Mouse (Mus musculus): ENCODE results near the gene Calb2.

Calb2 gene

DNA sequence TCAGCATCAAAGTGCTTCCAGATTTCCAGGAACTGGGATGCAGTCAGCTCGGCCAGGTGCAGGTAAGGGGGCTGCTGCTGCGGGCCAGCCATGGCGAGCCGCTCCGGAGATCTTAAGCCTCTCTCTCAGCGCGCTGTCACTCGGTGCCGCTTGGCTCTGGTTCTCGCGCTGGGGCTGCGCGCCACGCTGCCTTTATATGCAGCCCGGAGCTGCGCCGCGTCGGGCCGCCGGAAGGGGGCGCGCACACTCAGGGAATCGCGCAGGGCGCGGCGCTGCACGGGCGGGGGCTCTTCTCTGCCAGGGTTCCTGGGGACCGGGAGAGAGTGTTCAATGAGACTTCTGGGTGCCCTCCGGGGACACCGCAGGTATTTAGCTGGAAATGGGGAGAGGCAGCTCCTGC lies at the start of gene Calb2:
Calb2 (minus strand) TSS at position 165 of the 400 bp plus-strand sequence.
- DNase-seq: no peak

DNA sequence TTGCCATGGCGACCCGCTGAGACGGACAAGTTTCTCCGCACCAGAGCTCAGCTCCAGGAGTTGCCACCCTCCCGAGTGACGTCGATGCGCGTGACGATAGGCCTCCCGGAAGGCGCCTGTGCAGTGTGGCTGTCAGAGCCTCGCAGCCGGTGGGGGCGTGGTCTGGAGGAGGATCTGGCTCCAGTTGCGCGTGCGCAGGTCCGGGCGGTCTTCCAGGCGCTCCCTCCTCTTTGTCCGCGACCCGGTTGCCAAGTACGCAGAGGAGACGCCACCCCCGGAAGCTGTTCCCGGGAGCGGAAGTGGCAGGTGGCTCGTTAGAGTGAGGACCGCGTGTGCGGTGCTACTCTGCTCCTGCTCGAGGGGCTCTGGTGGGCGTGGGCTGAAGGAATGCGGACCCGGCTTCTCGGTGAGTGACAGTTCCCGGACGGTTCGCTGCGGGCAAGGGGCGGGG lies 49.7 kb upstream of the Calb2 start:
- peak; percentile 99 for DNase-seq

- no peak for DNase-seq
Measured at GRCm38 (mm10) chr8:110217198-110217597, 49.2 kb upstream of the Calb2 start.

DNA sequence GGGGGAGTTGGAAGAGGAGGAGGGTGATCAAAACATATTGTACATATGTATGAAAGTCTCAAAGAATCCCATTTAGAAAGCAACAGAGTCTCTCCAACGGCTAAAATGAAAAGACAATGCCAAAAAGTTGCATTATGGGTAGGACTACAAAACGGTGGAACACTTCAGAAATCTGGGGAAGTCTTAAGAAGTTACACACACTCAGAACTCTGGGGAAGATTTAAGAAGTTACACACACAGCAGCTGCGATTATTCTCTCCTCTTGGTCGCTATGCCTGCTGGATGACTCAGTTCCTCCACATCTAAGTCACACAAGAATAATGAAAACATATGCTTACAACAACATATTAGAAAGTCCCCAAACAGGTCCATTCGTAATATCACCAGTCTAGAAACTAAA lies 48.2 kb upstream of the Calb2 start:
- no peak for DNase-seq

DNA sequence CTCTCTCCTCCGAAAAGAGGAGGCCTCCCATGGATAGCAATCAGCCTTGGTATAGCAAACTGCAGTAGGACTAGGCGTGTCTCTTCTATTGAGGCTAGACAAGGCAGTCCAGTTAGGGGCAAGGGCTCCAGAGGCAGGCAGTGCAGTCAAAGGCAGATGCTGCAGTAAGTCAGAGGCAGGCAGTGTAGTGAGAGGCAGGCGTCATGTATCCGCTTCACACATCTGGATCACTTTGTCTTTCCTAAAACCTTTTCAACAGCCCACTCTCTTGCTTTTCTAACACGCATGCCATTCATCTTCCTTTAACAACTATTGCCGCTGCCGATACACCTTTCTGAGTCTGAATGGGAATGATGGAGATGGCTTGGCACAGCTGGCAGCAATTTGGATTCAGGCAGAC lies 47.4 kb upstream of the Calb2 start, which contains the start of gene Cmtr2:
Cmtr2 (plus strand) TSS at position 301 of the 400 bp plus-strand sequence.
- DNase-seq: no peak

DNA sequence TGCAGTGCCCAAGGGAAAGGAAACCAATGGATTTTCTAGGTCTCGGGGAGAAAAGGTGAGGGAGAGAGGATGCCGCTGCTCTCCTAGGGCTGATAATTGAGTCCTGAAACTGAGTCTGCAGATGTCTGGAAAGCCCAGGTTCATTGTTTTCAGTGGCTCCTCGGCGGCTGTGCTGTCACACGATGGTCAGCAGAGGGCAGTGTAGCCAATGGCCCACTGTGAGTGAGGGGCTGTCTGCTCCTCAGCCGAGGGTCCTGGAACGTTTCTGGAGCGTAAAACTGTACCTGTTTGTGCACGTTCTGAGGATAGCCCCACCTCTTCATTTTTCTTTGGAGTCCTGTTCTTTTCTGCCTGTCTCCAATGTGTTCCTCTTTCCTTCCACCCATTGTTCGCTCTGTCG lies 33.8 kb upstream of the Calb2 start:
- no peak for DNase-seq

GRCm38 (mm10) chr8:110196678-110197077 lies 28.7 kb upstream of the Calb2 start:
- no peak for DNase-seq

GRCm38 (mm10) chr8:110188961-110189750 lies 21.1 kb upstream of the Calb2 start:
- DNase-seq: no peak

- no peak for DNase-seq
Measured at GRCm38 (mm10) chr8:110185538-110185937, 17.5 kb upstream of the Calb2 start.

- no peak for DNase-seq
Measured at GRCm38 (mm10) chr8:110183748-110184147, 15.7 kb upstream of the Calb2 start.

- no peak for DNase-seq
Measured at GRCm38 (mm10) chr8:110182735-110183367, 14.8 kb upstream of the Calb2 start.

DNA sequence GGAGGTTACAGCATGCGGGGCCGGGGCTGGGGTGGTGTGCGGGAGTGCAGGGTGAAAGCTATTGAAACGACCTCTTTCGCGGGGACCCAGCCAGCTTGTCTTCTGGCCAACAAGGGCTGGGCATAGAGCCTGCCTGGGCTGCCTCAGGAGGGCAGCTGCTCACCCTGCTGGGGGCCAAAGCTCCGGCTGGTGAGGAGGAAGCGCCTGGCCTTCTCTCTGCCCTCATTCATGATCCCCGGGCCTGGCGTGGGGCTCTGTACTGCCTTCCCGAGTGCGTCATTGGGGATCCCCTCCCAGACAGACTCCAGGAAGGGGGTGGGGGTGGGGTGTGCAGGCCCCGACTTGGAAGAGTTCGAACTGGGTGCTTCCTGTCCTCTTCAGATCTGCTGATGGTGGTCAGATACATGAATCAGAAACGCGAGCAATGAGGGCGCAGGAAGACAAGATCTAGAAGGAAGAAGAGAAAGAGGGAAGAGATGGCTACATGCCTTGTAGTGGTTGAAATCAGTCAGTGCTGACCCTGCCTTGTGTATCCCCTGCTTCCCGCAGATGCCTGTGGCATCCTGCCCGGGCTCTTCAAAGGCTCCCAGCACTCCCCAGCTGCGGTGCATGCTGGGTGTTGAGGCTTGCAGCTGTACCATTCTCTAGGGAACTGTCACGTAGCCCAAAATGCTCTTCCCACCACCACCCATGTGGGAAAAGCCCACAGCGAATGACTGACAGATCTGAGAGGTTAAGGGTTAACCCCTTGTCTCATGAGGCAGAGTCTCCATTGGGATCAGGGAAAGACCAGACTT lies 9.5 kb upstream of the Calb2 start:
- DNase-seq: no peak

GRCm38 (mm10) chr8:110174826-110175225 lies 6.8 kb upstream of the Calb2 start:
- no peak for DNase-seq

DNA sequence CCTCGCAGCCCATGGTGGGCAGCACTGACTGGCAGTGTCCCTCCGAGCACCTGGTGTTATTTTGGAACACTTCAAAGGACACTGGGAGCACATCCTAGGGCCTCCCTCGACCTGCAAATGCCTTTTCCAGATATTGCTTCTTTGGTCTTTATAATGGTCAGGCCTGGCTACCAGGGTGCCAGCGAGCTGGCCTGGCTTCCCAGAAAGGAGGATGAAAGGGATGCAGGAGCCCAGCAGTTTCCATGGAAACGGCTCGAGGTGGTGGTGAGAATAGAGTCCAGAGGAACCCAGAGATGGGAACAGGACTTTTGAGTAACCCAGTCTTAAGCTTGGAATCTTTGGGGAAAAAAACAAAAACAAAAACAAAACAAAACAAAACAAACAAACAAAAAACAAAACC lies 4.2 kb upstream of the Calb2 start:
- DNase-seq: no peak

- no peak for DNase-seq
Measured at GRCm38 (mm10) chr8:110166270-110166669, 1.7 kb downstream of the Calb2 start.

DNA sequence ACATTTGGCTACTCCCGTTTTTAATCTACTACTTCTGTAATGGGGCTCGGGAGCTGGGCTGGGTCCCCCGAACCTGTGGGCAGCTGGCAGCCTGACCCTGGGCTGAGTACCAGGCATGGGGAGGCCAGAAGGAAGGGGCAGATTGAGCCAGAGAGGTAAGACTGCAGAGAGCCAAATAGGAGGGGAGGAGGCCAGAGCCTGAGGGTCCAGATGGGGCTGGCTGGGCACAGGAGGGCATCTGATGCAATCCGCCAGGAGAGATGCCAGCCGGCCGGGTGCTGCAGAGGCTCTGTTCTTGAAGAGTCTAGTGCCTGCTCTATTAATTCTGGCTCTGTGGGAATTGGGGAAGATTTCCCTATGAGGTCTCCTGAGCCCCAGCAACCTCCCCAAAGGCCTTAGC lies 6.0 kb downstream of the Calb2 start:
- no peak for DNase-seq

- no peak for DNase-seq
Measured at GRCm38 (mm10) chr8:110152951-110153350, 15.1 kb downstream of the Calb2 start.

- DNase-seq: no peak
Measured at GRCm38 (mm10) chr8:110145538-110145937, 22.5 kb downstream of the Calb2 start.

GRCm38 (mm10) chr8:110140770-110141169 lies 27.2 kb downstream of the Calb2 start:
- no peak for DNase-seq

- DNase-seq: no peak
Measured at GRCm38 (mm10) chr8:110140156-110140555, 27.9 kb downstream of the Calb2 start.

- DNase-seq: no peak
Measured at GRCm38 (mm10) chr8:110135515-110135914, 32.5 kb downstream of the Calb2 start.

DNA sequence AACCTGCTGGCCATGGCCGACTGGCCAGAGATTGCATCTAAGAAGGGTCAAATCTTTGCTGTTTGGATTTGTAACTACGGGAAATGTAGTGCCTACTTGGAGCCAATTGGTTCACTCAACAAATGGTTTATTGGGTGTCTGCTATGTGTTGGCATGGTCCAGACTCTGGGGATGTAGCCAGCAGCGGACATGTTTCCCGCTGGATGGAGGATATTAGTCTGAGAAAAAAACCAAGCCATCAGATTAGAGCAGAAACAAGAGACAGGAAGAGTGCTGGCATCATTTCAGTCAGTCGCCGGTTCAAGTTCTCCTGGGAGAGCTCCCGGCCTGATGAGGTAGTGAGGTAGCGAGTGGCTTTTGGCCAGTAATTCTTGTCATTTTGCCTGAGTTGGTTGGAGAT lies 33.8 kb downstream of the Calb2 start:
- no peak for DNase-seq

- DNase-seq: peak in 1 of 2 experiments; percentile 6
Measured at GRCm38 (mm10) chr8:110130537-110130936, 37.5 kb downstream of the Calb2 start.
